Mouse (Mus musculus) frontal cortex, postnatal 36 days (tissue): Measurements from ENCODE around the gene Ppat.
"Not testable (repeated sequence)": the region's sequence is repeated elsewhere in the genome, so short reads cannot be mapped to it uniquely, and the experiment has no call there.

Experiments used
- DNase-seq, 2 experiments: peaks; one replicate each; pipeline ENCODE4 v3.0.0; 2022; ENCODE audit warnings: low spot score in 2 of 2

Gene Ppat

DNA sequence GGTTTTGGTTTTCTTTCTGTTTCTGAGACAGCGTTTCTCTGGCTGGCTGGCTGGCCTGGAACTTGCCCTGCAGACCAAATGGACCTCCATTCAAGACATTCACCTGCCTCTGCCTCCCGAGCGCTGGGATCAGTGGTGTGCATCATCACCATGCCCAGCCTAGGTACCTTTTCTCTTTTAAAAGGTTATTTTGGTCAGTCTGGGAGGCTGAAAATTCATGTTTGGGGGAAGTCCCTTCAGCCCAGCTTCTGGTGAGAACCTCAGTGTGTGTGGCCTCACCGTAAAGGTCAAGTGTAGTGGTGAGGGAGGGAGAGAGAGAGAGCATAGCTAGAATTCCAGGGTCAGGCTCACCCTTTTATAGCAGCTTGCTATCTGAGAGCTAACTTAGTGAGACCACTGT, 3.6 kb downstream of the Ppat start:
- no peak for DNase-seq

- DNase-seq: no peak
Measured at GRCm38 (mm10) chr5:76947142-76947541, 4.2 kb downstream of the Ppat start.

GRCm38 (mm10) chr5:76945678-76946033, 5.7 kb downstream of the Ppat start:
- DNase-seq: no peak

DNA sequence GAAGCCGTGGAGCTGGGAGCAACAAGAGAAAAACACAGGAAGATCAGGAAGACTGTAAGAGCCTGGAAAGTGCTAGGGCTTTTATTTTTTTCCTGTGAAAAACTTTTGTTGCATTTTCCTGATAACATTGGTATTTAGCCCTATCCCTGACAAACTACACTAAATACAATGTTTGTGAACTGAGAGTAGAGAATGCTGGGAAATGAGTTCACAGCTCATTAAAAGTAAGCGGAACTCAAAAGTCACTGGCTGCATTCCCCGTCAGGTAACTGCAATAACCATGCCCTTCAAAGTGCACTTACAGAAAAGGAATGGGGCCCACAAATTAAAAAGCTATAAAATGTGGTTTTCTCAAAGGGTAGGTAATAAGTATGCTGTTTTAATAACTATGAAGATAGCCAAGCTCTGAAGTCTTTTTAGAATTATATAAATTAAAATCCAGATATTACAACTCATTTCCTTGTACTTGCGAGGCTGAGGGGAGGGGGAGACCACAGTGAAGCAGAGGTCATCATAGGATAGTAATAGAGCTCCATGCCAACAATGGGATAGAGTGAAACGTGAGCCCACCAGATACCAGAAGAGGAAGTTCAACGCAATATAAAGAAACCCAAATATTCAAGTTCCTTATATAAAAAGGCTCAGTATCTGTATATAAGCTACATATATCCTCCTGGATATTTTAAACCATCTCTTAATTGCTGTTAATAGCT, 6.3 kb downstream of the Ppat start:
- no peak for DNase-seq

GRCm38 (mm10) chr5:76942505-76942904, 8.9 kb downstream of the Ppat start:
- no peak for DNase-seq

GRCm38 (mm10) chr5:76941975-76942374, 9.4 kb downstream of the Ppat start:
- no peak for DNase-seq

- no peak for DNase-seq
Measured at GRCm38 (mm10) chr5:76939717-76940116, 11.7 kb downstream of the Ppat start.

DNA sequence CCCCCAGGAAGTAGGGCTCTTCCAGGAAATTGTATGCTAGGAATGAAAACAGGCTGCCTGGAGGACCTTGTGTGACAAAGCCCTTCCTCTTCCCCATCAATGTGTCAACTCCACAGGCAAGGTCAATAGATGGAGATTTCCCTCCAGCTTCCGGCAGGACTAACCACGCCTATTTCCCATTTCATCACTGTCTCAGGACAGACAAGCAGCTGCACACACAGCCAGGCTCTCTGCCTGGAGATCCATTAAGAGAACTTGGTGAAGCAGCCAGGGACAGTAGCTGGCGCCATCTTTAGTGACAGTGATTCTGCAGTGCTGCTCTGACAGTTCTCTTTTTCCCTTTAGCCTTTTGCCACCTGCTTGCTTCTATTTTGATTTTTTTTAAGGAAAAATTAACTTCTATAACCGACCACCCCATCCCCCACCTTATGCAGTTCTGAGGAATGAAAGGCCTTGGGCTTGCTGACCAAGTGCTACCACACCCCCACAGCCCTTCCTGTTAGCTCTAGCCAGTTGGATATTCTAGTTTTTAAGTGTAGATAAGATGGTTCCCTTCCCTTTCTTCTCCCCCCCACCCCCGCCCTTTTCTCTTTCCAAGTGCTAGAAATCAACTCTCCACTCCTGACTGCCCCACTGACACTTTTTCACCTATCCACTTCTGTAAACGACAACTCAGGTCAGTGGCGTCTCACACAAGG, 22.0 kb downstream of the Ppat start:
- DNase-seq: no peak

DNA sequence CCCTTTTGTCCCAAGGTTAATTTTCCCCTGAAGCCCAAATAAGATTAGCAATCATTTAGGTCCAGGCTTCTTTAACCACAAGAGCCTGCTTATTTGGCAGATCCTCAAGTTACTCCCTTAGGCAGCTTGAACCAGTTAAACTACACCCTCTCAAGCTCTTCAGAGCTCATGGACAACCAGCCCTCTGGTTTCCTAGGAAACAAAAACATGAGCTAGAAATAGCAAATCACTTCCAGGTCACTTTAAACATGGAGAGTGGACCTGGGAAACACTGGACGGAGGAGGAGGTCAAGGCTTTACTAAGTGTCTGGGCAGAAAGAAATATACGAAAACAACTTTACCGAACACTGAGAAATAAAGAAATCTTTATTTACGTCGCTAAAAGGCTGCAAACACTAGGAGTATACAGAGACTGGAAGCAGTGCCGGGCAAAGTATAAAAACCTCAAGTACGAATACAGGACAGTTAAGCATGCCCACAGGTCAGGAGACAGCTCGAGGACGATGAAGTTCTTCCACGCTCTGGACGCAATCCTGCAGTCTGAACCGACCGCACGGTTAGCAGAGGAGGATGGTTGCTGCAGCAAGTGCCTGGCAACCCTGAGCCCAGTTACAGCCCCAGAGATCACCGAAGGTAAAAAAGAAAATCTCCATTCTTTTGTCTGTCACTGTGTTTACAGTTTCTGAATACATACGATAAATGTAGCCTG, 23.1 kb downstream of the Ppat start:
- DNase-seq: peak in 1 of 2 experiments; percentile 24

GRCm38 (mm10) chr5:76924296-76924695, 27.1 kb downstream of the Ppat start:
- DNase-seq: no peak

- DNase-seq: peak; percentile 44 to 51
Measured at GRCm38 (mm10) chr5:76923428-76923827, 27.9 kb downstream of the Ppat start.

- no peak for DNase-seq
Measured at GRCm38 (mm10) chr5:76922833-76923232, 28.5 kb downstream of the Ppat start.

DNA sequence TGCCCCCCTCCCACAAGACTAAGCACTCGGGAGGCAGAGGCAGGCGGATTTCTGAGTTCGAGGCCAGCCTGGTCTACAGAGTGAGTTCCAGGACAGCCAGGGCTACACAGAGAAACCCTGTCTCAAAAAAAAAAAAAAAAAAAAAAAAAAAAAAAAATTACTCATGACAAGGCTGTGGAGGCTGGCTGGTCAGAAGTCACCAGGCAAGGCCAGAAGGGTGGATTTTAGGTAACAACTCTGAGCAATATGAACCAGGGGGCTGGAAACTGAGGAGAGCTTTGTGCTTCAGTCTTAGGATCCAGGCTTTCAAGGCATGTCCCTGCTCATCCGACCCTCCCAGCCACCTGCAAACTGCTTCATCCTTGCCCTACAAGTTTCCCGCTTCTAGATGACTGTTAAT, 38.9 kb downstream of the Ppat start:
- DNase-seq: not testable (repeated sequence)

DNA sequence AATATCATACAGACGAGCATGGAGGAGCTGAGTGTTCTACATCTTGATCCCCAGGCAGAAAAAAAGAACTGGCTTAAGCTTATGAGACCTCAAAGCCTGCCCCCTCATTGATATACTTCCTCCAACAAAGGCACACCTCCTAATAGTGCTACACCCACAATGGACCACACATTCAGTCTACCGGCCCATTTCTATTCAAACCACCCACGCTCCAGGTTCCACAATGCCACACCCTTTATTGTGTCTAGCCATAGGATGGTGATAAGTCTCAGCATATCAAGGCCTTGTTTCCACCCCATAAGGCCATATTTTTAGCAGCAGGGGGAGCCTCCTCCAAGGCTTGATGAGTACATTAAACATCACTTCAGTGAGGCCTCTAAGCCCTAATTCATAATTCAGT, 40.6 kb downstream of the Ppat start:
- DNase-seq: no peak

DNA sequence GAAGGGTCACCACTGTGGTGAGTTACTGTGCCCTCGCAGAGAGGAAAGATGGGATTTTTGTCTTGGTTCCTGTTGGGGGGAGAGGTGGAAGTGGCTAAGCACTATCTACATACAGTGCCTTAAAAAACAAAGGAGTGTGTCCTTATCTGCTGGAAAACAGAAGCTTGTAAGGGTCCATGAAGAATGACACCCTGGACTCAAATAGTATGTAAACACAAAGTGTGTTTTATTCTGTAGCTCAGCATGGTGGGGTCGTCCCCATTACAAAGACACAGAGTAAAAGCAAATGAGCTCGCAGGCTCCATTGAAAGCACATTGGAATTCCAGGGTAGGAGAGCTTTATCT, 45.3 kb downstream of the Ppat start:
- DNase-seq: no peak

GRCm38 (mm10) chr5:76905405-76906154, 45.8 kb downstream of the Ppat start, which contains the start of gene Aasdh:
Gene Aasdh, minus strand, starts transcription at chr5:76905514.
- peak; percentile 96 to 97 for DNase-seq

DNA sequence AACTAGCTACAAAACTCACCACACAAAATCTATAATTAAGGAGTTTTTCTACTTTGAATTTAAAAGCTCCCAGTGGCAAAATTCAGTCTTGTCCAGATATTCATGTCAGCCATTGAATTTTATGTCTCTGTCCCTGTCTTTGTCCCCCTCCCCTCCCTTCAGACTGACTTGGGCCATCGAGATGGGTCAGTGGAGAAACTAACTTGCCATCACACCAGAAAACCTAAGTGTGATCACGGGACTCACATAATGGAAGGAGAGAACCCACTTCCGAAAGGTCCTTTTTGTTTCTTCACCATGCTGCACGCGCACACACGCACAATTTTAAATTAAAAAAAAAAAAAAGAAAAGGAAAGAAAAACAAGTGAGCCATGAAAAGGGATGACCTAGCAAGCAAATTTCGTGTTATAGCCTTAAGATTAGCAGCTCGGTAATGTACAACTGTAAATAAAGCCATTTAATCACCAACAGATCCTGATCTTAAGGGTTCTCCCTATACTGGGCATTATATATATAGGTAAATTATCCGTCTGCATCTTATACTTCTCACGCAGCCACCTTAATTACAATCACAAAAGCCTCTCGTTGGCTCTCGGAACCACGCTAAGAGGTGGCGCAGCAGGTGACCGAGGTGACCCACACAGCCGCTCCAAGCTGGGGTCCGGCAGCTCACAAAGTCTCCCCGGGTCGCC, 46.5 kb downstream of the Ppat start:
- no peak for DNase-seq

- DNase-seq: no peak
Measured at GRCm38 (mm10) chr5:76902131-76902530, 49.2 kb downstream of the Ppat start.

GRCm38 (mm10) chr5:76893084-76893483, 58.3 kb downstream of the Ppat start:
- DNase-seq: no peak

DNA sequence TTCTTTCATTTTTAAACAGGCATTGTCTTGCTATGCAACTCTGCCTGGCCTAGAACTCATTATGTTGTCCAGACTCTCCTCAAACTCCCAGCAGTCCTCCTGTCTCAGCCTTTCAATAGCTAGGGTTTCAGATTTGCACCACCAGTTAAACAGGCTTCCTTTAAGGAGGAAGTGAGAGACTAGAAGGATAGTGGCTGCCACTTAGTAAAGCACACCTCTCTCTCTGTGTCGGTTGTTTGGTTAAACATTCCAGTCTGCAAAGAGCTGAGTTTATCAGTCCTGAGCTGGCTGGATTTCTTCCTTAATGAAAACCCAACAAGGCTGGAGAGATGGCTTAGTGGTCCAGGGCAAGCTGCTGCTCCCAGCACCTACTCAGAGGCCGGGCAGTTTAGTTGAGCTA, 58.8 kb downstream of the Ppat start:
- DNase-seq: no peak

DNA sequence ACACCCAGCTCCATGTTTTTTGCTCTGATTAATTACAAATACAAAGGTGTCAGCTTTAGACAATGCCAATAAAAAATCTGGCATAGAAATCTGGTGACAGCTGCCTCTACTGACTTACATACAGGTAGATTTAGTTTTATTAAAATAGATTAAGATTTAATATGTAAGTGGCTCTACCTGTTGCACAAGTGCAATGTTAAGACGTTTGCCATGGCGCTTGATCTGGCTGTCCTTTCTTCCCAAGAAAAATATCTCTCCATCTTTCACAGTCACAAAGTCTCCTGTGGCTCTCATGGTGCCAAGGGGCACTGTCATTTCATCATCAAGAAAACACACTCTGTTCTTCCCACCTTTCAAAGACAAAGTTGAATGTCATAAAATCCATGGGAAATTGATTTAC, 64.4 kb downstream of the Ppat start:
- DNase-seq: no peak

GRCm38 (mm10) chr5:76884107-76884506, 67.3 kb downstream of the Ppat start:
- no peak for DNase-seq
